Mouse (Mus musculus) thymus, adult 2 months (tissue): ENCODE results near the gene Fbxo28.

Experiments used
- CTCF ChIP-seq: fragments of 200-500 bp; IDR thresholded peaks from 2 replicates; pipeline ENCODE4 v1.5.1; 2012; ENCODE audit warnings: mild to moderate bottlenecking, control low read depth, low read length, moderate library complexity, borderline replicate concordance; ENCODE audit not compliant: control insufficient read depth, poor library complexity, insufficient read depth; ENCODE audit errors: extremely low read depth
- POLR2A ChIP-seq: fragments of 200-500 bp; IDR thresholded peaks from 2 replicates; pipeline ENCODE4 v1.6.1; 2012; ENCODE audit warnings: mild to moderate bottlenecking, low read length, control low read depth, moderate library complexity; ENCODE audit not compliant: control insufficient read depth, poor library complexity, insufficient read depth; ENCODE audit errors: extremely low read depth

DNA sequence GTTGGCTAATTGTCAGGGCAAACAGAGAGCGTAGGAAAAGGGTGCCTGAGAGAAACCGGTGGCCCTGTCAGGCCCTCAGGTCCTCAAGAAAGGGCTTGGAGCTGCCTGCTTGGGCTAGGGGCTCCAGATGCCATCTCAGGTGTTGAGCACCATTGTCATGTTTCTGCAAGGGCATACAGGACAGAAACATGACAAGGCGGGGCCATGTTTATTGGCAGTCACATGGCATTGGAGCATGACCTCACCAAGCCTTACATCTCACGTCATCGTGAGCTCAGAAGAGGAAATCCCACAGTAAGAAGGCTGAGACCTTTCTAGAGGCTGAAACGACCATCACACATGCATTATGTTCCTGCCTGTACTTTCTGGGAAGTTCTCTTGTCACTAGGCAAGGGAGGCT, 45.3 kb downstream of the Fbxo28 start:
- TF ChIP-seq CTCF (no peak), POLR2A (no peak)
